Mouse (Mus musculus) brain, embryonic 14.5 days (tissue): ENCODE data around the gene Gabarap.

Experiments used
- CTCF ChIP-seq: fragments of 200-500 bp; IDR thresholded peaks from 2 replicates; pipeline ENCODE4 v1.5.1; 2012; ENCODE audit warnings: inconsistent platforms, mild to moderate bottlenecking, moderate library complexity, borderline replicate concordance; ENCODE audit not compliant: insufficient read depth, insufficient read length; ENCODE audit errors: extremely low read depth
- POLR2A ChIP-seq: fragments of 200-500 bp; IDR thresholded peaks from 2 replicates; pipeline ENCODE4 v1.6.1; 2012; ENCODE audit warnings: mild to moderate bottlenecking, inconsistent platforms, borderline replicate concordance; ENCODE audit not compliant: poor library complexity, insufficient read depth, insufficient read length, severe bottlenecking; ENCODE audit errors: extremely low read depth

- TF ChIP-seq POLR2A, result no peak
- TF ChIP-seq CTCF, result no peak
Observed at GRCm38 (mm10) chr11:70042309-70043085, 51.6 kb downstream of the Gabarap start.
